Mouse (Mus musculus): Measurements from ENCODE around the gene Slc9c1.

The Slc9c1 gene

GRCm38 (mm10) chr16:45625342-45625741 is 90.2 kb downstream of the Slc9c1 start:
- DNase-seq (ENCODE audit: low spot score in 2 of 2), result no peak

GRCm38 (mm10) chr16:45629497-45630105 is 94.5 kb downstream of the Slc9c1 start:
- no peak for DNase-seq (ENCODE audit: low spot score in 2 of 2)

- peak; percentile 36 to 50 for DNase-seq (ENCODE audit: low spot score in 2 of 2)
Measured at GRCm38 (mm10) chr16:45630347-45630960, 95.3 kb downstream of the Slc9c1 start.

GRCm38 (mm10) chr16:45632420-45632819 is 97.3 kb downstream of the Slc9c1 start:
- no peak for DNase-seq (ENCODE audit: low spot score in 2 of 2)

GRCm38 (mm10) chr16:45635826-45636225 is 100.7 kb downstream of the Slc9c1 start:
- DNase-seq (ENCODE audit: low spot score in 2 of 2), result no peak

- DNase-seq (ENCODE audit: low spot score in 2 of 2), result no peak
Measured at GRCm38 (mm10) chr16:45640070-45640762, 105.1 kb downstream of the Slc9c1 start.

DNA sequence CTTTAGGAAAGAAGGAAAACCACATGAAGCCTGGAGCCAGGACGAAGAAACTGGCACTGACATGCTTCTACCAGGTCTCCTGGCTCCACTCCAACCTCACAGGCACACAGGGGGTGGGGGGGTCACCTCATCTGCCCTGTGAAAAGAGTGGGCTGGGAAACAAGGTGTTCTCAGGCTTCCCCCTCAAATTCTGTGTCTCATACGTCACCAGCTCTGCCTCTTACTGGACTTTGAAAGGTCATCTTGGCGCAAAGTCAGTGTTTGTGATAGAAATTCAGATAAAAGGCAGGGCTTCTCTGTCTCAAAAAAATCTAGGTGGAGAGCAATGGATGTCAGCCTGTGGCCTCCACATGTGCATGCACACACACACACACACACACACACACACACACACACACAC is 106.2 kb downstream of the Slc9c1 start:
- no peak for DNase-seq (ENCODE audit: low spot score in 2 of 2)

GRCm38 (mm10) chr16:45643944-45644343 is 108.8 kb downstream of the Slc9c1 start:
- no peak for DNase-seq (ENCODE audit: low spot score in 2 of 2)

GRCm38 (mm10) chr16:45644380-45644779 is 109.3 kb downstream of the Slc9c1 start:
- no peak for DNase-seq (ENCODE audit: low spot score in 2 of 2)

GRCm38 (mm10) chr16:45651497-45651896 is 116.4 kb downstream of the Slc9c1 start:
- DNase-seq (ENCODE audit: low spot score in 2 of 2), result no peak

- no peak for DNase-seq (ENCODE audit: low spot score in 2 of 2)
Measured at GRCm38 (mm10) chr16:45653009-45653933, 118.2 kb downstream of the Slc9c1 start.

- no peak for DNase-seq (ENCODE audit: low spot score in 2 of 2)
Measured at GRCm38 (mm10) chr16:45653934-45654332, 118.8 kb downstream of the Slc9c1 start, which contains the start of gene BC016579. BC016579 (minus strand) TSS chr16:45654068.

DNA sequence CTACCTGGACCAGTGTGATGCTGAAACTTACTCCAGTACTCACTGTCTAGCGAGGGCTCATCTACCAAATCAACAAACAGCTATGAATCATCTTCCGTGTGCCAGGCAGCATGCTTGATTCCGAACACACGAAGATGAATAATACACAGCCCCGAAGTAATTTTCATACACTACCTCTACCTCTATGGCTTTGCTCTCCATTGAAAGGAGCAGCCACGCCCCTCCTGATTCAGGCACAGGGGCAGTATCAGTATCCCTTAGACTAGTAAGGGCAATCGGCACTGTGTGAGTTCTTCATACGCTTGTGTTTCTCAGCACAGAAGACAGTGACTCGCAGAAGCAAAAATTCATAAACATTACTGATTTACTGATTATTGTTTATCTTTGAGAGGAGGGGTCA is 119.4 kb downstream of the Slc9c1 start:
- no peak for DNase-seq (ENCODE audit: low spot score in 2 of 2)
